Mouse (Mus musculus) erythroid progenitor cell, adult 5-6 weeks (primary cell): ENCODE results near the gene Trit1. TPM values are rescaled to one million over a fixed set of nuclear protein-coding genes. Genes with fewer than 3 reads are reported as not detected.
A peak's percentile ranks its signal among the peaks of the same experiment; 100 is the strongest.
"Not testable (repeated sequence)": the region's sequence is repeated elsewhere in the genome, so short reads cannot be mapped to it uniquely, and the experiment has no call there.

Experiments
- ATAC-seq: replicated peaks from 2 replicates; pipeline ENCODE4 v1.8.0; 2016; ENCODE audit warnings: moderate number of reproducible peaks, mild to moderate bottlenecking, moderate TSS enrichment, inconsistent platforms; ENCODE audit not compliant: poor library complexity, low FRiP score, severe bottlenecking
- total RNA-seq, 2 experiments: library from RNA; stranded (forward) in 1 of 2; stranded (reverse) in 1 of 2; fragments of 150-400 nt in 1 of 2; fragments of 186-747, 209-891 nt in 1 of 2; gene quantifications; 2 replicates each; pipeline versions ENCODE4 v1.2.3 to v1.2.4; 2015 to 2017; ENCODE audit warnings: low replicate concordance in 2 of 2

The Trit1 gene
- total RNA-seq (2015; ENCODE audit: low replicate concordance) (1.3 and 3.6 TPM in 2 replicates), total RNA-seq (2017; ENCODE audit: low replicate concordance) (6.0 and 9.9 TPM in 2 replicates)

- peak; percentile 98 for ATAC-seq
Measured at GRCm38 (mm10) chr4:123016451-123016957, at the start of gene Trit1. Gene Trit1, plus strand, starts transcription at chr4:123016597.

GRCm38 (mm10) chr4:122968106-122968505 is 48.3 kb upstream of the Trit1 start:
- no peak for ATAC-seq

GRCm38 (mm10) chr4:122971191-122971590 is 45.2 kb upstream of the Trit1 start:
- ATAC-seq, result no peak

GRCm38 (mm10) chr4:122971646-122972045 is 44.8 kb upstream of the Trit1 start:
- no peak for ATAC-seq

- ATAC-seq, result no peak
Measured at GRCm38 (mm10) chr4:122972056-122972455, 44.3 kb upstream of the Trit1 start.

- ATAC-seq, result no peak
Measured at GRCm38 (mm10) chr4:122974976-122975520, 41.3 kb upstream of the Trit1 start.

GRCm38 (mm10) chr4:122976885-122977284 is 39.5 kb upstream of the Trit1 start:
- ATAC-seq, result no peak

GRCm38 (mm10) chr4:122978850-122979249 is 37.5 kb upstream of the Trit1 start:
- ATAC-seq, result no peak

GRCm38 (mm10) chr4:122979826-122980225 is 36.6 kb upstream of the Trit1 start:
- no peak for ATAC-seq

- no peak for ATAC-seq
Measured at GRCm38 (mm10) chr4:122980684-122981083, 35.7 kb upstream of the Trit1 start.

- ATAC-seq, result no peak
Measured at GRCm38 (mm10) chr4:122981238-122981637, 35.2 kb upstream of the Trit1 start.

GRCm38 (mm10) chr4:122981930-122982329 is 34.5 kb upstream of the Trit1 start:
- no peak for ATAC-seq

- no peak for ATAC-seq
Measured at GRCm38 (mm10) chr4:122982537-122982936, 33.9 kb upstream of the Trit1 start.

GRCm38 (mm10) chr4:122983486-122984261 is 32.7 kb upstream of the Trit1 start:
- no peak for ATAC-seq

- ATAC-seq, result no peak
Measured at GRCm38 (mm10) chr4:122985110-122985509, 31.3 kb upstream of the Trit1 start.

GRCm38 (mm10) chr4:122987421-122987820 is 29.0 kb upstream of the Trit1 start:
- no peak for ATAC-seq

- not testable (repeated sequence) for ATAC-seq
Measured at GRCm38 (mm10) chr4:122988004-122988403, 28.4 kb upstream of the Trit1 start.

- ATAC-seq, result no peak
Measured at GRCm38 (mm10) chr4:122991177-122991576, 25.2 kb upstream of the Trit1 start.

- no peak for ATAC-seq
Measured at GRCm38 (mm10) chr4:122992276-122992675, 24.1 kb upstream of the Trit1 start.

- ATAC-seq, result peak; percentile 80
Measured at GRCm38 (mm10) chr4:122995404-122996220, 20.8 kb upstream of the Trit1 start, which contains the start of gene Mycl. Gene Mycl, plus strand, starts transcription at chr4:122995652.
